Mouse (Mus musculus): ENCODE measurements at regions not wholly inside any gene's neighbourhood (a gene's known extent, or its start where the extent isn't known, plus 50 kb on each side); places are given as distances from the start of the nearest gene placed in this dataset.

GRCm38 (mm10) chr7:63833676-63834075 is 83.0 kb upstream of the E030018B13Rik start:
- Histone ChIP-seq H3K27ac (ENCODE audit: low read depth, low read length) (no peak overlapping the region), H3K9ac (ENCODE audit: low read depth, low read length) (no peak overlapping the region), H3K4me3 (ENCODE audit: low read length) (no peak overlapping the region), H3K4me1 (ENCODE audit: control insufficient read depth, insufficient read depth, low read depth, low read length) (no peaks in the 10 kb centered on the region), H3K36me3 (ENCODE audit: control insufficient read depth, insufficient read depth, low read length) (no peaks in the 10 kb centered on the region), H3K9me3 (ENCODE audit: control insufficient read depth, low read length) (no peaks in the 10 kb centered on the region), H3K27me3 (replicated peaks; ENCODE audit: control insufficient read depth, insufficient read depth, low read length) (no peaks in the 10 kb centered on the region), H3K4me2 (ENCODE audit: low read length) (no peak overlapping the region)
- ATAC-seq, result no peak
- 85% methylated on average over 6 of the region's 6 CpGs for WGBS

- Histone ChIP-seq H3K27ac (ENCODE audit: low read depth, low read length) (no peak overlapping the region), H3K4me1 (ENCODE audit: control insufficient read depth, insufficient read depth, low read depth, low read length) (no peaks in the 10 kb centered on the region), H3K36me3 (ENCODE audit: control insufficient read depth, insufficient read depth, low read length) (no peaks in the 10 kb centered on the region), H3K27me3 (replicated peaks; ENCODE audit: control insufficient read depth, insufficient read depth, low read length) (no peaks in the 10 kb centered on the region), H3K9me3 (ENCODE audit: control insufficient read depth, low read length) (no peaks in the 10 kb centered on the region), H3K4me2 (ENCODE audit: low read length) (no peak overlapping the region), H3K9ac (ENCODE audit: low read depth, low read length) (no peak overlapping the region), H3K4me3 (ENCODE audit: low read length) (no peak overlapping the region)
- no peak for ATAC-seq
Measured at GRCm38 (mm10) chr7:63835958-63836357, 80.7 kb upstream of the E030018B13Rik start.

Data from hindbrain, embryonic 16.5 days (tissue).